Mouse (Mus musculus): ENCODE measurements around the gene Ttc22.

Gene Ttc22

DNA sequence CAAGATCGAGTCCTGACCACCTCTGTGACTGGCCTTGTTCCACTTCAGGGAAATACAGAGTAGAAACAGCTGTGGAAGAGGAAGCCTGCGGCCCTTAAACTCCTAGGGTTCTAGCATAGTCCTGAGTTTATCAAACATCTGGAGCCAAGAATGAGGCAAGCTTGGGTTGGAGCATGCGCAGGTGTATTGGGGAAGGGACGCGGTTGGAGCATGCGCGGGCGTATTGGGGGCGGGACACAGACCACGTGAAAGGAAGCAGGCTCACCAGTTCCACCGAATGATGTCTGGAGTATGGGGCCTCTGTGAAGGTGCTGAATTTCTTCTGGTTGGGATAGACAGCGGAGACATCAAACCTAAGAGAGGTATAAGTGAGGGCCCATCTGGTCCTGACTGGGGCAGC, 6.6 kb upstream of the Ttc22 start:
- DNase-seq (ENCODE audit: low read depth, low spot score): no peak

DNA sequence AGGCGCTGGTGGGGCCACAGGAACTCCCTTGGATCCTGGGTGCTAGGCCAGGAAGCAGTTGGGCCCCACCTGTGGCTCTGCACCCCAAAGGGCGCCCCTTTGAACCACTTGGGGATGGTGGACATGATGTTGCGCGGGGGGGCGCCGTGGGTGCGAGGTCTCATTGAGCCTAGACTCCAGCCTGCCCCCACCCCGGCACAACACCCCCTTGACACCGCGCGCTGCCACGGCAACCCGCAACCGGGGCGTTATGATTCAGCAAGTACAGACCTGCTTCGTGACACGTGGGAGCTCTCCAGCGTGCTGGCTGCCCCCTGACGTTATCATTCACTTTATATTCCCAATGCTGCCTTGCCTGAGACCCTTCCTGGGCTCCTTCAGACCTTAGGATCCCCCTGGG, 5.2 kb upstream of the Ttc22 start, which contains the start of gene Lexm:
Lexm (minus strand) TSS at position 186 of the 400 bp plus-strand sequence.
- no peak for DNase-seq (ENCODE audit: low read depth, low spot score)

DNA sequence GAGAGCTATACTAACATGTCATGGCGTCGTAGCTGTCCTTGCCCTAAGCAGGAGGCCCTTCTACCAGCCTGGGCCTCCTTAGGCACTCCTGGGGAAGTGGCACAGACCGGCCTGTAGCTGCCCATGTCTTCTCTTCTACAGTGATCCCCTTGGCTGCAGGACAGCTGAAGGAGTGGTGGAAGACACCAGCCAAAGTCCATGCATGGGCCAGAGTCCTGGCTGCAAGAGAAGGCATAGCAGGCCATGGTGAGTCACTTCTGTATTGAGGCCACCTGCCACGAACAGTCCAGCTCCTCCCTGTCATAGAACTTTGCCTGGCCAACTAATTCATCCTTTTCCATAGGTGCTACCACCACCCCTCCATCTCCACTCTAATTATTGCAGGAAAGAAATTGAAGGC, 3.3 kb upstream of the Ttc22 start:
- DNase-seq (ENCODE audit: low read depth, low spot score): no peak

DNA sequence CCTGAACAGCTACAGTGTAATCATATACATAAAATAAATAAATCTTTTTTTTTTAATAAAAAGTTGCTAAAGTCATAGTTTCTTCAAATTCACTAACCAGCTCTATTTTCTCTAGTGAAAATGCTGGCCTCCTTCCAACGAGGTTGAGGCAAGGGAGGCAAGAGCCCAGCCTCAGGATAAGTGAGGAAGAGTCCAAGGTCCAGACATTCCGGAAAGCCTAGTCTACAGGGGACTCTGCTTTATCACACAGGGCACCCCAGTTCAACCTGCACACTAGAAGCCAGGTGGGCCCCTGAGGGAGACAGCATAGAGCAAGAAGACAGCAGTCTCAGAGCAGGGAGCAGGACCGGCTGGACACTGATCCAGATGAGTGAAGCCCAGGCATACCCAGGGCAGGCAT, 804 bp upstream of the Ttc22 start:
- DNase-seq (ENCODE audit: low read depth, low spot score): no peak

DNA sequence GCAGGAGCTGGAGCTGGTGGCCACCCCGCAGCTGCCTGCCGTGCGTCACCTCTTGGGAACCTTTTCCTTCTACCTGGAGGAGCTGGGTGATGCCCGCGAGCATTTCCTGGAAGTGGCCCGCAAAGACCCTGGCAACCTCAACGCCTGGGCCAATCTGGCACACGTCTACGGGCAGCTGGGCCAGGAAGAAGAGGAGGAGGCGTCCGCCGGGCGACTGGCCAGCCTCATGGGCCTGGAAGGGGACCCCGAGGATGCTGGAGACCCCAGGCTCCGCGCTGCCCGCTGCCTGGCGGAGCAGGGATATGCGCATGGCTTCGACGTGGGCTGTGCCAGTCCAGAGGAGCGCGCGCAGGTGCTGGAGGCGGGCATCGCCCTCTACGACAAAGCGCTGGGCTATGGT, 480 bp downstream of the Ttc22 start:
- no peak for DNase-seq (ENCODE audit: low read depth, low spot score)

DNA sequence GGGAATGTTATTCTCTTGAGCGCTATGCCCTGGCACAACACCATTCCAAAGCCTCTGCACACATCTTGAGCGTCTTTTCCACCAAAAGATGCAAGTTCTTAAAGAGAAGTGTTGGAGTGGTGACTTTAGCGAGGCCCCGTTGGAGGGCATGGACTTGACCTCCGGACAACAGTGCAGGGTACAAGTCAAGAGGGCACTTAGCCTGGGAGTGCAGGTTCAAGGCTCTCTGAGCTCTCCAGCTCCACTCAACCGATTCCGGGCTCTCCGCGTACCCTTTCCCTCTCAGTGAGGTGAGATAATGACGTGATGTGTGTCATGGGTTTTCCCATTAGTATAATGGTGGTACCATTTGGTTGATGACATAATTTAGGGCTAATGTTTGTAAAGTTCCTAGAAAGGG, 2.0 kb downstream of the Ttc22 start:
- no peak for DNase-seq (ENCODE audit: low read depth, low spot score)

DNA sequence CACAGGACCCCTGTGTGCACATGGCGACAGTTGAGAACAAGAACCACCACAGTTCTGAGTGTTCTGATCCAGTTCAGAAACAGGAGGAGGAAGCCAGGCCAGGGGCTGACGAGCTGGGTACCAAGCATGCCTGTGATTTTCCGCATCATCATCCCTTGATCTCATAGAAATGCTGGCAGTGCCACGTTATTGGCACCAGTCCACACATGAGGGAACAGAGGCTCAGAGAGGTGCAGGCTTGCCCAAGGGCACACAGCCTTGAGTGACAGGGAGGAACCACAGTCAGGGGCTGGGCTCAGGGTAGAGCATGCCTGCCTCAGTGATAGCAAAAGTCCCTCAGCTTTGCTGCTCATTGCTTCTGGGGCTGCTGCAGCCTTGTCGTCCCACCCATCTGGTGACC, 5.6 kb downstream of the Ttc22 start:
- DNase-seq (ENCODE audit: low read depth, low spot score): no peak

DNA sequence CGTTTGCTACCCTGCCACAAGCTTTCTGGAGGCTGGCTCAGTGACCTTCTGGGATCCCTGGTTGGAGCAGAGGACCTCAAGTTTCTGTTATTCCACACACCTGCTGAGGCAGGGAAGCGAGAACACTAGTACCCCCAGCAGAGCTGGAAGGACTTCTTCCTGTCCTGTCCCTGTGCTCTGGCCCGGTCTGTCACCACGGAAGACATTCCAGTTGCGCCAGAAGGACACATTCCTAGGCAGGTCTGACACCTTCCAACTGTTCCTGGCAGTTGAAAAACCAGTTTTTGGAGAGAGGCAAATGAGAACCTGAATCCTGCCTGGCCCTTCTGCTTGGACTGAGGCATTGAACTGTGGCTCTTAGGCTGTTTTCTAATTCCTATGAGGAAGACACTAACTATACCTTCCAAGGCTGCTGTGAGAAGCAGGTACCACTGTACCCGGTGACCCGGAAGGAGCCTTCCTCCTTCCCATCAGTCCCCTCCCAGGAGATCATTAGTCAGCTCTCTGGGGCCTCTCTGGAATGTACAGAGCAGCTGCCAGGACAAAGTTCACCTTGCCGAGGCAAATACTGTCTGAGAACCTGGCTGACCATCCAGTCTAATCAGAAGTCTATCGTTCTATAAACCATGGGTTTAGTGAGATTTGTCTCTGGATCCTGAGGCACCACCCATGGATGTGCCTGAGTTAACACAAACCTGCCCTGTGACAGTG, 6.6 kb downstream of the Ttc22 start:
- no peak for DNase-seq (ENCODE audit: low read depth, low spot score)

DNA sequence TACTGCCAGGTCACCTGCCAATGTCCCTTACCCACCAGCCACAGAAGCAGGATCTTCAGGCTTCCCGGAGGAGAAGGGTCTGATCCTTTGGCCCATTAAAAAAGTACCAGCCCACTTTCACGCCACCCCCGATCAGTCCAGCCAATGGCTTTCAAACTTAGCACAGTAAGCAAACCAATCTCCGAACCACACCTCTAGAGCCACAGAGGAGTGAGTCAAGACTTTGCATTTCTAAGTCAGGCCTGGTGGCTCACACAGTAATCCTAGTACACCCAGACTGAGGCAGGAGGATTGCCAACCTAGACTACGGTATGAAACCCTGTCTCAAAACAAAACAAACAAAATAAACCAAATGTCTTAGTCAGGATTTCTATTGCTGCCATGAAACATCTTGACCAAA, 7.1 kb downstream of the Ttc22 start:
- no peak for DNase-seq (ENCODE audit: low read depth, low spot score)

DNA sequence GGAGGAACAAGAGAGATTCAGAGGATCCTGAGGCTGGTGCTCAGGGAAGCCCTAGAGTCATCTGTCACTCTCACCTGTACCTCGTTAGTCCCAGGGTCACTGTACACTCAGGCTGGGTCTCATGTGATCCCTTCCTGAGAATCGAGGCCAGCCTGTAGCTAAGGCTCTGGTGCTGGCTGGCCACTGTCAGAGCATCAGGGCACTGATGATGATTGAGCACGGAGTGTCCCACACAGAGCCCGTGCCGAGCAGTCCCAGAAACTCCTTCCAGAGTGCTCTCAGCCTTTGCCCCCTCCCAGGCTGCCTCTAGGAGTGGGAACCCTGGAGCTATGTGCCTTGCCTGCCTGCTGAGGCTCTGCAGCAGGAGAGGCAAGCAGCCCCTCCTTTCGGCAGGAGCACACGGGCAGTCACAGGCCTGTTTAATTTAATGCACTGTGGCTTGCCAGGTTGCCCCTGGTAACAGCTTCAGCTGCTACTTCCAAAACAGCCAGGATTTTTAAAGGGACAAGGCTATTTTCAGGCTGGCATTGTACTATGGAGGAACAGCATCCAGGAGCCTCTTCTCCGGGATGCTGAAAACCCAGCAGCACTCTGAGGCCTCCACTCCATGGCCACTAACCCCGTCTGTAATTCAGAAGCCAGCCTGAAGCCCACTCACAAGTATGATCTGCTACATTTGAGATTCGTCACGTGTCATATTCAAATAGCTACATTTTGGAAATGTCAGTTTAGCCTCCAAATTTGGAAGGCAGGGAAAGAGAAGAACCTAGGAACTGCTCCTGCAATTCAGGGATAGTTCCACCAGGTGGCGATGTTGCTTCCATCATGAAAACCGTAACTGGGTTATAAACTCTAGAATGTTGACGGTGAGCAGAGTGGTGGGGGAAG, 8.3 kb downstream of the Ttc22 start:
- DNase-seq (ENCODE audit: low read depth, low spot score): peak; percentile 84

DNA sequence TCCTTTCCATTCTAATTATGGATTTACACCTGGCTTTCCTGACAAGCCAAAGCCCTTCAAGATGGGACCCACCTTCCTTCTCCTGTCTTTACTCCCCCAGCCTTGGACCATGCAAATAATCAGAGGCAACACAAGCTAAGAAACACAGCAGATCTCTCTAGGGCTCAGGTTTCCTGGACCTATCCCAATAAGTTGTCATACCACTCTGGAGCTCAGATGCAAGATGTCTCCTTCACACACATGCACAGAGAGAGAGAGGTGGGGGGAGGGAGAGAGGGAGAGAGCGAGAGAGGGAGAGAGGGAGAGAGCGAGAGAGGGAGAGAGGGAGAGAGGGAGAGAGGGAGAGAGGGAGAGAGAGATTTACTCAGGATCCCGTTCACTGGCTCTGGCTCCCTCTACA, 10.1 kb downstream of the Ttc22 start:
- DNase-seq (ENCODE audit: low read depth, low spot score): no peak

DNA sequence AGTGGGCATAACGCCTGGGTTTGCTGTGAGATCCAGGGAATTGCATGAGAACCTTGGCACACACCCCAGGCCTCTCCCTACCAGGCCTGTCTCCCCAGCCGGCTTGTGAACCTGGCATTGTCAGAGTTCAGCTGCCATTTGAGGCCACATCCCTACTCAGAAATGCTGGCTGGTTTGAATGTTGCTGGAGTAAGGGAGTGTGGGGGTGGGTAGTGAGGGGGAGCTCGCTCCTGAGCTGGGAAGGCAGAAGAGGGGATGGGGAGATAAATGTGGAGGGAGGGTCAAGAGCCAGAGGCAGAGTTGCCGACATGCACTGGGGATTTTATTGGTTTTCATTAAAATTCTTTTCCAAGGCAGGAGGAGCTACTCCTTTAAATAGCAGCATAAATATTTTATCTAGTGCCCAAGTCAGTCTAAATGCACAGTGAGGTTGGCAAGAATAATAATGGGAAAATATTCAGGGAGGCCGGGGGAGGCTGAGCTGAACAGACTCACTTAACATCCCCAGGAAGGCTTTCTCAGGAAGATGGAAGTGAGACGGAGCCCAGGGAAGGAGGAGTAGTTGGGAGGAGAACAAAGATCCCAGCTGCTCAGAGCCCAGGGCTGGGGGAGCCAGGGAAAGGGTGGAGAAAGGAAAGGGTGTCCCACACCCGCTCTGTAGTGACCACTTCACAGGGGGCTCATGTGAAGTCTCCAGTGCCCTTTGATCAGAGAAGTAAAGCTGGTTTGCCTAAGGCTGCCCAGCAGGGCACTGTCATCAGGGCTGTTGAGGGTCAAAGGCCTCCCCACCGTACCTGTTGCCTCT, 11.3 kb downstream of the Ttc22 start:
- no peak for DNase-seq (ENCODE audit: low read depth, low spot score)

DNA sequence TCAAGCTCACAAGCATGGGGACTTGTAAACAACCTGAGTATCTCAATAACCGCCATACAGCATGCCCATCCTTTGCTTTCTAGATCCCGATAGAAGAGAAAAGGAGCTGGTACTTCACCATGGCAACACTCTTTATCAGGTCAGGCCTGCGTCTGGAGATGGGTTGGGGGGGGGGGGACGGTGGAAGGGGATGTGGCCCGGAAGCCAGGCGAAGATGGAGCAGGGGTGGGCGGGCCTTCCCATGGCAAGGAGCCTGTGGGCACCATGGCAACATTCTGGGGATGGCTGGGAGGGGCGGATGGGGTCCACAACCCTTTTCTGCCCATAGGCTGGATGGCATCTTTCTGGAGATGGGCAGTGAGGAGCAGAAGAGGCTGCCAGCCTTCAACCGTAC, 11.9 kb downstream of the Ttc22 start:
- no peak for DNase-seq (ENCODE audit: low read depth, low spot score)

DNA sequence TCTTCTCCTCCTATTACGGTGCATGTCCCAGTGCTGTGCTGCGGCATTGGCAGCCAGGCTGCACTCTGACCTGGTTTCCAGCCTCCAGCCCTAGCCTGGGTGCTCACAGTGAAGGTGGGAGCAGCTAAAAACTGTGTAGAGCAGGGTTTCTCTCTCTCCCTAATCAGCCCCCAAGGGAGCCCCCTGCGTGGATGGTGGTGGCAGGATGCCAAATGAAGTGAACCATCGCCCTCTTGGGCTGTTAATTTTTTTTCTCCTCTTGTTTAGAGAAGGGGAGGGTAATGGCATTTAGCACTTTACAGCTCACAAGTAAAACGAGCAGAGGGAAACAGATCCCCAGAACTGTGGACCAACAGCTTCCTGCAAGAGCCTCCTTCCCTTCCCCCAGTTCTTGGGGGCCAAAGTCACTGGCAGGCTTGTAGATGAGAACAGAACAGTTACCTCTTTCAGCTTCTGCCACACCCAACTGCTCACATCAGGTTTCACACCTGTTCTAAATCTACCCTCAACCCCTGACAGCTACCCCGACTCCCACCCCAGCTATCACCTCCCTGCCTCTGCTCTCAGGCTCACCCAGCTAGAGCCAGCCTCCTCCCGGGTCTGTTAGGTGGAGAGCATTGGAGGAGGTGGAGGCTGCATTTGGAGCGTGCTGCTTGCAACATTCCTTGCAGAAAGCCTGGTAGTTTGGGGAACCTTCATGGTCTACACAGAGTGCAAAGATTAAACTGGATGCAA, 21.4 kb downstream of the Ttc22 start:
- no peak for DNase-seq (ENCODE audit: low read depth, low spot score)

DNA sequence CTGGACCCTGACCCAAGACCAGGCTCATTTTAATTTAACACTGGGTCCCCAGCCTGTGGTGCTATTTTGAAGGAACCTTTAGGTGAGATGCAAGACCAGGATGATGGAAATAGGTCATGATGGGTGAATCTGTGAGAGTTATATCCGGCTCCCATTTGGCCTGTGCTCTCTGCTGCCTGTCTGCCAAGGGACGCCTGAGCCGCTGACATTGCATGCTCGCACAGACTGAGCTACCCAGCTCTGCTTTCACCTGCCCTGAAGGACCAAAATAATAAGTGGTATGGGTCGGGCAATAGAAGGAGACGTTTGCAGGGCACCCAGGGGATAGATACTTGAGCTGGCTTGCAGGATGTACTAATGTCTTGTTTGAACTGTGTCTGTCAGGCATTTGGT, 22.0 kb downstream of the Ttc22 start:
- no peak for DNase-seq (ENCODE audit: low read depth, low spot score)

DNA sequence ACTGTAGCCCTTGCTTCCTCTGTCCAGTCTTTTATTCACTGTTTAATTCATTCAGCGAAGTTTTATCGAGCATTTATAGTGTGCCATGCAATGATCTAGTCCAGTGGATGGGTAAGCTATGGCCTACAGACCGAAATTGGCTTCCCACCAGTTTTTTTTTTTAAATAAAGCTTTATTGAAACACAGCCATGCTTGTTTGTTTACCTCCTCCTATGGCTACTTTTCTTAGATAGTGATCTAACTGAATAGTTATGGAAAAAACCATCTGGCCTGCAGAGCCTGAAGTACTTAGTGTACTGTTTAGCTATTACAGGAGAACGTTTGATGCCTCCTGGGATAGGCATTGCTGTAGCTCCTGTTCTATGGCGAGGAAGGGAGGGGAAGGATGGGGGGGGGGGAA, 23.6 kb downstream of the Ttc22 start:
- DNase-seq (ENCODE audit: low read depth, low spot score): no peak

DNA sequence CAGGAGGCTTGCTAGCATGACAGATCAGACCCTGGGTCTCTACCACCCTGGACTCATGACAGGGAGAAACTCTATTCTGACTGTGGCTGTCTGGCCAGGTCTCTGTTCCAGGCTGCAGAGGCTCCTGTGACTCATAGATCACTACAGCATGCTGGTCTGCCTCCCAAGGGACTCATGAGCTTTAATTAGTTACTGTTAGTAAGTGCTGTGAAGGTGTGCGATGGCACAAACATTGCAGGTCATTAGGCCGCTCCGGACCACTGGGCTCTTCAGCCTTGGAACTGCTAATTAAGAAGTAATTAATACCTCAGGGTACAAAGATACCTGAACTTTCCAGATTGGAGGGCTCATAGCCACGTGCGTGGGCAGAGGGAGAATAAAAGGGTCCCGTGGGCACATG, 24.9 kb downstream of the Ttc22 start:
- DNase-seq (ENCODE audit: low read depth, low spot score): no peak

DNA sequence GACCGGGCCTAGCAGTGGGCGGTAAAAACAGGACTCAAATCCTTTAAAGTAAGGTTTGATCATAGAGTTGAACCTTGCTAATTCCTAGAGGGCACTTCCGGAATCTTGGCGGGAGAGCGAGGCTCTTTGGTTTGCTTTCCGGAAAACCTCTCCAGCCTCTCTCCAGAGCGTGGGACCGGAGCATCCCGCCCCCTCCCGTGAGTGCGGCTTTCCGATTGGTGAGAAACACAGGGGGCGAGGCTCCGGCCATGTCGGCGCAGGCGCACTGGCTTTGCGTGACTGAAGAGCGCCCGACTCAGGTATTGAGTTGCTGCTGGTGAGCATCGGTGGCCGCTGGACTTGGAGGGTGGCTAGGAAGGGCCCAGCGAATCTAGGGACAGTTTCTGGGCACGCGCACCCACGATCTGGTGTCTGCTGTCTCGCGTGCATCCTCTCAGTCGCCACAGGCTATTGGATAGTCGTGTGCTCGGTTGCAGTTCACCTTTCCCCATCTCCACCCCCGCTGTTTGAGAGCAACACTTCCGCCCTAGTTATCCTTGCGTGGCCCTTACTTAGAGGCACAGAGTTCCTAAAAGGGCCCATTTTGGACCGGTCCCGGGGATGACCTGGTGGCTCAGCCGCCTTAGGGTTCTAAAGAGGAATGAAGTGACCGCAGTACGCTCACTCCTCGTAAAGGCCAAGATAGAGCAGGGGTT, 28.7 kb downstream of the Ttc22 start, which contains the start of gene Pars2:
Pars2 (plus strand) TSS at position 237 of the 695 bp plus-strand sequence.
- peak; percentile 96 for DNase-seq (ENCODE audit: low read depth, low spot score)

DNA sequence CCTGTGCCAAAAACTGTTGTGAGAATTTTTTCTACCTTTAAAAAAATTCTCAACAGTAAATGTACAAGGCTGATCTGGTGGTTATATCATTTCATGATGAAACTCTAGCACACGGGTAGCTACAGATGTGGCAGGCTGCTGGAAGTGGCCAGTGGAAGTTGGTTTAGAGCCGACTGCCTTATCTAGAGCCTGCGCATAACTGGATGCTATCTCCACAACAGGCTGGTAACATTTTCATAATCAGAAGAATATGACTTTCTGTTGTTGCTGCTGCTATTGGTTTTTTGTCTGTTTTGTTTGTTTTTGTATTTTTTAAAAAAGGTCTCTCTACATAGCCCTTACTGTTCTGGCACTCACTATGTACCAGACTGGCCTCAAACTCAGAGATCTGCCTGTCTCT, 30.3 kb downstream of the Ttc22 start:
- DNase-seq (ENCODE audit: low read depth, low spot score): no peak

DNA sequence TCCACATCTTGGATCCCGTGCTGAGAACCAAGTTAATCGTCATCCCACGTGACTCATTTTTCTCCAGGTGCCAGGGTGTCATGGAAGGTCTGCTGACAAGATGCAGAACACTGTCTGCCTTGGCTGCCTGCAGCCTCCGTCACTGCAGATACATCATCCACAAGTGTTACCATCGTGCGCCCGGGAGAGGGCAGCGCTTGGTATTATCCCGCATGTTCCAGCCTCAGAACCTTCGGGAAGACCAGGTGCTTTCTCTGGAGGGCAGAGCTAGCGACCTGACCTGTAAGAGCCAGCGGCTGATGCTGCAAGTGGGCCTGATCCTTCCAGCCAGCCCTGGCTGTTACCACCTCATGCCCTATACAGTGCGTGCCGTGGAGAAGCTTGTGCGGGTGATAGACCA, 30.8 kb downstream of the Ttc22 start:
- no peak for DNase-seq (ENCODE audit: low read depth, low spot score)

DNA sequence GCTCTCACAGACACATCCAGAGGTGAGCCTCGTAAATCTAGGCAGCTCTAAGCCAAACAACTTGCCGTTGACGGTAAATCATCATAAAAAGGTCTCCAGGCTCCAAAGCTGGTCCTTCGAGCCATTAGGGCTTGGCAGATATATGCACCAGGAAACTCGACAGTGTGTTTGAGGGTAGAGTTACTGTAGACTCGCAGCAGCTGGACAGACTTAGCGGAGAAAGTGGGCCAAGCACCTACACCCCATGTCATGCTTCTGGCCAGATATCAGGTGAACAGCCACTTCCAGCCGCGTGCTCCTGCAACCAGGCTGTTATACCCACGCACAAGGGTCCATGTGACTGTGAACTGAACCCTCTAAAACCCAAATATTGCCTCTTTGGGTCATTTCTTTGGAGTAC, 33.4 kb downstream of the Ttc22 start:
- DNase-seq (ENCODE audit: low read depth, low spot score): no peak
